Mouse (Mus musculus): ENCODE results near the gene Ctnna3. TPM values are rescaled to one million over a fixed set of nuclear protein-coding genes. Genes with fewer than 3 reads are reported as not detected.
"Not testable (repeated sequence)": the region's sequence is repeated elsewhere in the genome, so short reads cannot be mapped to it uniquely, and the experiment has no call there.

Ctnna3 gene
- polyA plus RNA-seq, 1 experiment: not detected

GRCm38 (mm10) chr10:63439694-63440228 lies 9.9 kb downstream of the Ctnna3 start:
- no peak overlapping the region for H3K4me3 ChIP-seq (ENCODE audit: insufficient read depth, low read depth, low read length)
- H3K4me1 ChIP-seq (ENCODE audit: control insufficient read depth, insufficient read depth, insufficient read length, low read length): no peaks in the 10 kb centered on the region
- H3K27ac ChIP-seq (replicated peaks; ENCODE audit: low read depth, low read length): no peak overlapping the region

GRCm38 (mm10) chr10:63444602-63445387 lies 14.9 kb downstream of the Ctnna3 start:
- H3K4me1 ChIP-seq (ENCODE audit: control insufficient read depth, insufficient read depth, insufficient read length, low read length): not testable (repeated sequence)

GRCm38 (mm10) chr10:63453926-63454325 lies 24.0 kb downstream of the Ctnna3 start:
- Histone ChIP-seq H3K27ac (replicated peaks; ENCODE audit: low read depth, low read length) (no peak overlapping the region), H3K4me3 (ENCODE audit: insufficient read depth, low read depth, low read length) (no peak overlapping the region), H3K4me1 (ENCODE audit: control insufficient read depth, insufficient read depth, insufficient read length, low read length) (no peaks in the 10 kb centered on the region; the same call in 1 of the 2 replicates)

More at GRCm38 (mm10) chr10:63444602-63445387, 14.9 kb downstream of the Ctnna3 start:
- not testable (repeated sequence) for H3K27ac ChIP-seq (replicated peaks; ENCODE audit: low read depth, low read length); H3K4me3 ChIP-seq (ENCODE audit: insufficient read depth, low read depth, low read length)

GRCm38 (mm10) chr10:63455110-63455878 lies 25.4 kb downstream of the Ctnna3 start:
- H3K27ac ChIP-seq (replicated peaks; ENCODE audit: low read depth, low read length): no peak overlapping the region

GRCm38 (mm10) chr10:63457292-63458128 lies 27.6 kb downstream of the Ctnna3 start:
- no peak overlapping the region; the same call in 1 of the 2 replicates for H3K4me3 ChIP-seq (ENCODE audit: insufficient read depth, low read depth, low read length)
- H3K4me1 ChIP-seq (ENCODE audit: control insufficient read depth, insufficient read depth, insufficient read length, low read length): no peaks in the 10 kb centered on the region; the same call in 1 of the 2 replicates
- no peak overlapping the region for H3K27ac ChIP-seq (replicated peaks; ENCODE audit: low read depth, low read length)

More at GRCm38 (mm10) chr10:63455110-63455878, 25.4 kb downstream of the Ctnna3 start:
- Histone ChIP-seq H3K4me3 (ENCODE audit: insufficient read depth, low read depth, low read length) (no peak overlapping the region), H3K4me1 (ENCODE audit: control insufficient read depth, insufficient read depth, insufficient read length, low read length) (no peaks in the 10 kb centered on the region; the same call in 1 of the 2 replicates)

- H3K4me3 ChIP-seq (ENCODE audit: insufficient read depth, low read depth, low read length): no peak overlapping the region
- no peak overlapping the region for H3K27ac ChIP-seq (replicated peaks; ENCODE audit: low read depth, low read length)
- no peaks in the 10 kb centered on the region for H3K4me1 ChIP-seq (ENCODE audit: control insufficient read depth, insufficient read depth, insufficient read length, low read length)
Observed at GRCm38 (mm10) chr10:63460935-63461334, 31.0 kb downstream of the Ctnna3 start.

GRCm38 (mm10) chr10:63472473-63472872 lies 42.6 kb downstream of the Ctnna3 start:
- no peak overlapping the region for H3K4me3 ChIP-seq (ENCODE audit: insufficient read depth, low read depth, low read length)
- no peaks in the 10 kb centered on the region for H3K4me1 ChIP-seq (ENCODE audit: control insufficient read depth, insufficient read depth, insufficient read length, low read length)
- no peak overlapping the region for H3K27ac ChIP-seq (replicated peaks; ENCODE audit: low read depth, low read length)

- Histone ChIP-seq H3K4me1 (ENCODE audit: control insufficient read depth, insufficient read depth, insufficient read length, low read length) (no peaks in the 10 kb centered on the region), H3K4me3 (ENCODE audit: insufficient read depth, low read depth, low read length) (no peak overlapping the region), H3K27ac (replicated peaks; ENCODE audit: low read depth, low read length) (peak overlapping the region; percentile 35)
Observed at GRCm38 (mm10) chr10:63476167-63476647, 46.3 kb downstream of the Ctnna3 start.

GRCm38 (mm10) chr10:63478946-63479345 lies 49.0 kb downstream of the Ctnna3 start:
- H3K4me3 ChIP-seq (ENCODE audit: insufficient read depth, low read depth, low read length): no peak overlapping the region
- H3K4me1 ChIP-seq (ENCODE audit: control insufficient read depth, insufficient read depth, insufficient read length, low read length): no peaks in the 10 kb centered on the region
- H3K27ac ChIP-seq (replicated peaks; ENCODE audit: low read depth, low read length): no peak overlapping the region

GRCm38 (mm10) chr10:63480066-63480465 lies 50.2 kb downstream of the Ctnna3 start:
- H3K4me1 ChIP-seq (ENCODE audit: control insufficient read depth, insufficient read depth, insufficient read length, low read length): no peaks in the 10 kb centered on the region
- no peak overlapping the region for H3K4me3 ChIP-seq (ENCODE audit: insufficient read depth, low read depth, low read length)
- H3K27ac ChIP-seq (replicated peaks; ENCODE audit: low read depth, low read length): no peak overlapping the region

GRCm38 (mm10) chr10:63488346-63488745 lies 58.4 kb downstream of the Ctnna3 start:
- Histone ChIP-seq H3K27ac (replicated peaks; ENCODE audit: low read depth, low read length) (no peak overlapping the region), H3K4me1 (ENCODE audit: control insufficient read depth, insufficient read depth, insufficient read length, low read length) (no peaks in the 10 kb centered on the region), H3K4me3 (ENCODE audit: insufficient read depth, low read depth, low read length) (no peak overlapping the region)

- no peak overlapping the region for H3K4me3 ChIP-seq (ENCODE audit: insufficient read depth, low read depth, low read length)
- no peak overlapping the region for H3K27ac ChIP-seq (replicated peaks; ENCODE audit: low read depth, low read length)
- no peaks in the 10 kb centered on the region for H3K4me1 ChIP-seq (ENCODE audit: control insufficient read depth, insufficient read depth, insufficient read length, low read length)
Observed at GRCm38 (mm10) chr10:63523956-63524355, 94.1 kb downstream of the Ctnna3 start.

- H3K4me3 ChIP-seq (ENCODE audit: insufficient read depth, low read depth, low read length): no peak overlapping the region
- no peak overlapping the region for H3K27ac ChIP-seq (replicated peaks; ENCODE audit: low read depth, low read length)
- H3K4me1 ChIP-seq (ENCODE audit: control insufficient read depth, insufficient read depth, insufficient read length, low read length): no peaks in the 10 kb centered on the region
Observed at GRCm38 (mm10) chr10:63526027-63526426, 96.1 kb downstream of the Ctnna3 start.

- Histone ChIP-seq H3K4me3 (ENCODE audit: insufficient read depth, low read depth, low read length) (no peak overlapping the region), H3K4me1 (ENCODE audit: control insufficient read depth, insufficient read depth, insufficient read length, low read length) (no peaks in the 10 kb centered on the region), H3K27ac (replicated peaks; ENCODE audit: low read depth, low read length) (no peak overlapping the region)
Observed at GRCm38 (mm10) chr10:63532381-63532780, 102.5 kb downstream of the Ctnna3 start.

Measured in brown adipose tissue, adult 24 weeks (tissue).